Mouse (Mus musculus) right cerebral cortex, postnatal 14 days (tissue): ENCODE results near the gene Coro7.
"Not testable (repeated sequence)": the region's sequence is repeated elsewhere in the genome, so short reads cannot be mapped to it uniquely, and the experiment has no call there.

Experiments
- DNase-seq: peaks from one replicate; pipeline ENCODE4 v3.0.0; 2022

Coro7 gene

DNA sequence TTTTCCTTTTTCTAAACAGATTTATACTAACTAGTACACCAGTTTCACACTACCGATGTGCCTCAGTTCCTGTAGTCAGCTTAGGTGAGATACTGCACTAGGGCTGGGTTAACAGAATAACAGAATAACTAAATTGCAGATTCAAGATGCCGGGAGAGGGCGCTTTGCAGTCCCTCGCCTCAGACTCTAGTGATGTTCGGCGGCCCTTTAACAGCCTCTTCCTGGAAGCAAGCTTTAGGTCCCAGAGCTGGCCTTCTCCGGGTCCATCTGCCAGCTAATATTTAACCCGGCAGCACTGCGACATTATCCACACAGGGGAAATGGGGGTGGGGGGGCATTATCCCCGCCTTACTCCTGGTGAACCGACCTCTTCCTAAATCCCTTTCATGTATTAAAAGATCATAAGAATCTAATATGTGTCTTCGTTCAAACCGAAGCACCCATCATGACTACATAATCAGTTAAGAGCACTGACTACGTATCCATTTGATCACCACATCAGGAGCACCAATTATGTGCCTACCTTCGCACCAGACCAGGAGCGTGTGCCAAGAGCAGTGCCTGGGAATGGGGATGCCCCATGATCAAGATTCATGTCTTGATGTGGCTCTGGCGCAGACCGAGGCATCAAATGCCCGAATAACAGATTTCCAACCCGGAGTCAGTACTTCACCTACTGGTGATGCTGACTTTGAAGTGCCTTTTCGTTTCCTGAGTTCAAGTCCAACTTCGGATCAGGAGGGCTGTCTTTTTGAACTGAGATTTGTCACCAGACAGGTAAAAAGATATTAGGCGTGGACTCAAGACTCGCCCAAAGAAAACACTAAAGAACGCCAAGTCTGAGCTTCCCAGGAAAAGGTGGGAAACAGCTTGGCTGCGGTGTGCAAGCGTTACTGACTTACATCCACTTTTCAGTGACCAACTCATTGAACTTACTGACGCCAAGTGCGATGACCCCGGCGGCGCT is 86.4 kb downstream of the Coro7 start:
- peak; percentile 56 for DNase-seq

GRCm38 (mm10) chr16:4590236-4590635 is 89.3 kb downstream of the Coro7 start:
- DNase-seq = no peak

GRCm38 (mm10) chr16:4587516-4588210 is 91.9 kb downstream of the Coro7 start:
- DNase-seq = no peak

- DNase-seq = peak; percentile 84
Measured at GRCm38 (mm10) chr16:4586531-4587123, 93.0 kb downstream of the Coro7 start.

DNA sequence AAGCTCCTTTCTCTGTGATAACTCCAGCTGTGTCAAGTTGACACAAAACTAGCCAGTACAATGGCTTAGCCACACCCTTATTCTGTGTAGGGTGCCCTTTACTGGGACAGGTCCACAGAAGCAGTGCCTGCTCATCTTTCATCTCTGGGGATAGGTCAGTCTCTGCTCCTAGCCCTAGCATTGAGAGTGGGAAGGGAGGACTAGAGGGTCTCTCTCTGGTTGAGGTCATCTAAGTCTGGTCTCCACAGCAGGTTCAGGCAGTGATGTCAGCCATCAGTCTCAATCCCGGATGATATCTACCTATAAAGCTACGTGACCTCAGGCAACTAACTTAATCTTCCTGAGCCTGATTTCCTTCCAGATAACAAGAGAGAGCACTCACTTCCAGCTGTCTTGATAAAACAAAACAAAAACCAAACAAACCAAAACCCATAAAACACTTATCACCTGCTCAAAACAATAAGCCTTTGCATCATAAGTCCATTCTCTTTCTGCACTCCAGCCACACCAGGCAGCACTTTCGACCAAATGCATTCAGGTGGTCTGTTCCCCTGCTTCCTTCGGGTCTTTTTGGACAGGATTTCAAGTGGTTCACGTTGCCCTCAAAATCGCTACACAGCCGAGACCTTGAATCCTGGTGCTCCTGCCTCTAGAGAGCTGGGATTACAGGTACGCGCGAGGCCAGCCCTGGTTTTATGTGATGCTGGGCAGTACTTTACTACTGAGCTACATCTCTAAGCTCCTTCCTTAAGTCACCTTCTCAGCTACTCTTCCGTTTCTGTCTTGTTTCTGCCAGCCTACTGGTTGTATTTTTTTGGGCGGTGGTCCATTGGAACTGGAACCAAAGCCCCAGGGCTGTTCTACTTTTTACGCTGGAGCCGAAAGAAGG is 93.7 kb downstream of the Coro7 start:
- DNase-seq = no peak

DNA sequence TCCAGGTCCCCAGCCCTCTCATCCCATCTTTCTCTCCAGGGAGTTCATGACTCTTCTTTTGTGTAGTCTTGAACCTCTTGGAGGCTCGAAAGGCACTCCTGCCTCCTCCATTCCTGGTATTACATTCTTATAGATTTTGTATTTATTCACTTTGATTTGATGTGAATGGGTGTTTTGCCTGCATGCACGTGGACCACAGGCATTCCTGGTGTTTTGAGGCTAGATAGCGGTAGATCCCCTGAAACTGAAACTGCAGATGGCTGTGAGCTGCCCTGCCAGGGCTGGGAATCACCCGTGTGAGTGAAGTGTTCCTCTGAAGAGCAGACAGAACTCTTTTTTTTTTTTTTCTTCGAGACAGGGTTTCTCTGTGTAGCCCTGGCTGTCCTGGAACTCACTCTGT is 95.1 kb downstream of the Coro7 start:
- DNase-seq = no peak

DNA sequence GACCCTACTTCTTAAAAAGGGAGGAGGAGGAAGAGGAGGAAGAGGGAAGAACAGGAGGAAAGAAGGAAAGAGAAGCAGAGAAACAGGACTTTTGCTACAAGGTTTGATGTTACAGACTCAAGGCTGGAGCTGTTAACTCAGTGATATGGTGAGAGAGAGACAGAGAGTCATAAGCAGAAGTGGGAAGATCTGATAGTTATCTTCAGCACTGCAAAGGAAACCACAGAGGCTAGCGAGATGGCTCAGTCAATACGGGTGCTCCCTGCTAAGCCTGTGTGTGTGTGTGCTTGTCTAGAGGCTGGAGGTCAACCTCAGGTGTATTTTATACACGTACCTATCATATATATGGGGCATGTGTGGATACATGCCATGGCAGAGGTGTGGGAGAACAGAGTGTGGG is 95.8 kb downstream of the Coro7 start:
- DNase-seq = no peak

GRCm38 (mm10) chr16:4581179-4581578 is 98.4 kb downstream of the Coro7 start:
- DNase-seq = not testable (repeated sequence)

DNA sequence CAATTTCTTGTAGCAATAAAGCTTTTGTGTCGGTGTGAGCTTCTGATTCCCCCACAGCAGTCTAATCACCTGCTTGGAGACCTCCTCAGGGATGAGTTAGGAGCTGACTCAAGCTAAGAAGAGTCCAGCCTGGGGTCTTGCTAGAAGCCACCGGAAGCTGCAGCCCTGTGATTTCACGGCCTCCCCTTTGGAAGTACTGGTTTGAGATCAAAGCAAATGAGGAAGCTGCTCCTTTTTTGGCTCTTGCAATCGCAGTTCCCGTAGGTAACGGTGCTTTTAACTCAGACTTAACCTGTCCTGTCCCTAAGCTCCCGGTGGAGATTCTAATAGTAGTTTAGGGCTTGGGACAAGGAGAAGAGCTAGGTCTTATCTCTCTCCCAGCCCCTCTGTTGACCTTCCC is 100.9 kb downstream of the Coro7 start:
- no peak for DNase-seq

DNA sequence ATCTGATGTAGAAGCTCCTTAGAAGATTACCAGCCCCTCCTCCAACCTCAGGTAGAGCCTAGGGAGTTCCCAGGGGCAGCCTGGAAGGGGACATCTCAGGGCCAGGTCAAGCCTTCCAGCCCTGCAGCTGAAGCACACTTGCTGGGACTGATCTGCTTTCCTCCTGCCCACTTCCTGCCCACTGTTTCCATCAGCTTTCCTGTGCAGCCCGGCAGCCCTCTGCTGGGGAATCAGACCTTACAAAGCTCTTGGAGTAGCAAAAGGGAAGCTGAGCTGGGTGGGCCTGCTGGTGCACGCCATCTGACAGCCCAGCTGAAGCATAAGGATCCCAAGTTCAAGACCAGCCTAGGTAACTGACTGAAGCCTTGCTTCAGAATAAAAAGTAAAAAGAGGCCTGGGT is 102.7 kb downstream of the Coro7 start:
- no peak for DNase-seq
